Mouse (Mus musculus): ENCODE data around the gene Dleu7.

GRCm38 (mm10) chr14:62230968-62231367 lies 61.9 kb downstream of the Dleu7 start:
- TF ChIP-seq CTCF (IDR thresholded peaks at IDR 0.05) (no peak), EP300 (IDR thresholded peaks at IDR 0.05; ENCODE audit: insufficient read depth, low read depth, low read length) (no peak), POLR2A (IDR thresholded peaks at IDR 0.05; ENCODE audit: insufficient read depth, low read depth, low read length) (no peak)

Data from heart, adult 2 months (tissue).